Mouse (Mus musculus) embryonic fibroblast, embryonic 13.5 days (primary cell): ENCODE measurements around the gene Sdccag8.

ENCODE experiments used
- CTCF ChIP-seq: IDR thresholded peaks from 2 replicates; pipeline ENCODE4 v1.5.1; 2011; ENCODE audit warnings: mild to moderate bottlenecking, control low read depth, low read length, moderate library complexity, borderline replicate concordance; ENCODE audit not compliant: insufficient read depth
- POLR2A ChIP-seq: IDR thresholded peaks from 2 replicates; pipeline ENCODE4 v1.6.1; 2011; ENCODE audit warnings: low read depth, mild to moderate bottlenecking, control low read depth, low read length, moderate library complexity

- TF ChIP-seq CTCF, result no peak
- TF ChIP-seq POLR2A, result no peak
These were observed 125.5 kb downstream of the Sdccag8 start for GRCm38 (mm10) chr1:176939901-176940341.
